In the genomic region with DNA sequence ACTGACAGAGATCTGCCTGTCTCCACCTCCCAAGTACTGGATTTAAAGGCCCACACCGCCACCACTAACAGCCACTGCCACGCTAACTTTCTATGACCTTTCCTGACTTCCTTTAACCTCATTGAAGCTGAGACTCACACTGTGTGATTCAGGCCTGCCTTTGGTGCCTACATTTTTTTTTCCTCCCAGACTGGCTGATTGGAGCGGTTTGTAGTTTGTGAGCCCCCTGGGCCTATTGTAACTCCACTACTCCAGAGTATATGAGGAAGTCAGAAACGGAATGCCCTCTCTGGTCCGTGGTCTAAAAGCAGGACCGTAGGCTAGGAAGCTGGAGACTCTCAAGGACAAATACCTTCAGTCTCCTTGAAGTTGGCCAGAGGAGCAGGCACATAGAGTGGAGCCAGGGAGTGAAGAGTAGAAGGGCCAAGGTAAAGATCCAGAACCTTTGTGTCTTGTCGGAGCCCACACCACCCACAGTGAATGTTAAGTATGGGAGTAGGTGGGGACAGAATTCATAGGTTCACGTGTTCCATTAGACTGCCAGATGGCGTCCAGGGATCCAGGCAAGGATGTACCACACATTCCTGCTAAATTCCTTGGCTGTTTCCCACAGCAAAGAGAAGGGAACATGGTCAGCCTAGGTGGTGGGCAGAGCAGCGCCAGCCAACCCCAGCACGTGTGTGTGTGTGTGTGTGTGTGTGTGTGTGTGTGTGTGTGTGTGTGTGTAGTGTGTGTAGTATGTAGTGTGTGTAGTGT, we compare ENCODE assay signal across 18 mouse cellular contexts. TPM values are rescaled to one million over a fixed set of nuclear protein-coding genes. Genes with fewer than 3 reads are reported as not detected.
DNase-seq lines count a peak whose midpoint lies in the region; ATAC-seq and TF ChIP-seq lines count a peak whose summit lies in the region.
"Had no signal": no experiment of that assay in that cellular context is flagged by ENCODE, and none has a peak within 500 bp of the region (broad histone marks: within the 10 kb centered on the region; RNA-seq: fewer than 3 reads in every experiment).

No protein-coding gene starts in this region.

- 62% methylated on average over 11 of the region's 11 CpGs for WGBS in heart, postnatal 0 days
- WGBS in heart, embryonic 11.5 days (ENCODE audit: insufficient replicate concordance) = 65% methylated on average over 11 of the region's 11 CpGs
- WGBS in lung, postnatal 0 days = 60% methylated on average over 11 of the region's 11 CpGs
- WGBS in stomach, embryonic 16.5 days = 76% methylated on average over 11 of the region's 11 CpGs
- WGBS in intestine, embryonic 15.5 days = 75% methylated on average over 11 of the region's 11 CpGs

- no peaks in the 10 kb centered on the region for H3K36me3 ChIP-seq in heart, postnatal 0 days (replicated peaks; ENCODE audit: control insufficient read depth, insufficient read depth, low read length)
- H3K36me3 ChIP-seq in heart, embryonic 11.5 days (ENCODE audit: control insufficient read depth, insufficient read depth, low read length) = no peaks in the 10 kb centered on the region
- no peaks in the 10 kb centered on the region for H3K36me3 ChIP-seq in lung, postnatal 0 days (ENCODE audit: insufficient read depth, low read length)
- no peaks in the 10 kb centered on the region for H3K36me3 ChIP-seq in stomach, embryonic 16.5 days (ENCODE audit: control insufficient read depth, insufficient read depth, low read length)
- no peaks in the 10 kb centered on the region for H3K36me3 ChIP-seq in intestine, embryonic 15.5 days
- H3K36me3 ChIP-seq: midbrain, embryonic 13.5 days had no signal

- peaks cover 6% of the 10 kb centered on the region for H3K4me1 ChIP-seq in heart, postnatal 0 days (ENCODE audit: control insufficient read depth, insufficient read depth)
- H3K4me1 ChIP-seq in heart, embryonic 11.5 days (ENCODE audit: control insufficient read depth, insufficient read depth, low read length) = peaks cover 19% of the 10 kb centered on the region
- H3K4me1 ChIP-seq in lung, postnatal 0 days (ENCODE audit: insufficient read depth, low read depth, low read length) = no peaks in the 10 kb centered on the region; the same call in 1 of the 2 replicates
- peaks cover 21% of the 10 kb centered on the region for H3K4me1 ChIP-seq in embryonic fibroblast, embryonic 13.5 days (ENCODE audit: control insufficient read depth, insufficient read depth, low read length)
- H3K4me1 ChIP-seq in stomach, embryonic 16.5 days (ENCODE audit: control insufficient read depth, insufficient read depth, low read length) = peaks cover 22% of the 10 kb centered on the region
- peaks cover 15% of the 10 kb centered on the region for H3K4me1 ChIP-seq in intestine, embryonic 15.5 days (replicated peaks)

- TF ChIP-seq POLR2A in embryonic fibroblast, embryonic 13.5 days (IDR thresholded peaks at IDR 0.05; ENCODE audit: low read depth, low read length) = no peak

- H3K9me3 ChIP-seq in heart, postnatal 0 days (replicated peaks; ENCODE audit: control insufficient read depth, low read length) = no peaks in the 10 kb centered on the region
- H3K9me3 ChIP-seq in heart, embryonic 11.5 days (replicated peaks; ENCODE audit: control insufficient read depth, low read length) = no peaks in the 10 kb centered on the region
- H3K9me3 ChIP-seq in lung, postnatal 0 days (ENCODE audit: low read length) = no peaks in the 10 kb centered on the region
- no peaks in the 10 kb centered on the region for H3K9me3 ChIP-seq in stomach, embryonic 16.5 days (replicated peaks; ENCODE audit: control insufficient read depth, low read length)
- no peaks in the 10 kb centered on the region for H3K9me3 ChIP-seq in intestine, embryonic 15.5 days
- H3K9me3 ChIP-seq: midbrain, embryonic 13.5 days had no signal

- TF ChIP-seq EP300 in heart, postnatal 0 days (IDR thresholded peaks at IDR 0.05; ENCODE audit: low read depth) = no peak
- no peak for TF ChIP-seq EP300 in lung, postnatal 0 days (IDR thresholded peaks at IDR 0.05)

- H3K9ac ChIP-seq in heart, postnatal 0 days (replicated peaks; ENCODE audit: low read depth, low read length) = no peak overlapping the region
- H3K9ac ChIP-seq in heart, embryonic 11.5 days (ENCODE audit: low read depth, low read length) = no peak overlapping the region
- H3K9ac ChIP-seq in lung, postnatal 0 days (replicated peaks; ENCODE audit: low read depth) = no peak overlapping the region
- no peak overlapping the region for H3K9ac ChIP-seq in stomach, embryonic 16.5 days (ENCODE audit: low read length)
- H3K9ac ChIP-seq in intestine, embryonic 15.5 days = no peak overlapping the region
- H3K9ac ChIP-seq: liver, embryonic 14.5 days; midbrain, embryonic 13.5 days had no signal

- no peak overlapping the region for H3K4me3 ChIP-seq in heart, postnatal 0 days (ENCODE audit: low read depth, low read length)
- no peak overlapping the region for H3K4me3 ChIP-seq in heart, embryonic 11.5 days (ENCODE audit: low read depth, low read length)
- H3K4me3 ChIP-seq in lung, postnatal 0 days (ENCODE audit: low read depth, low read length) = no peak overlapping the region
- no peak overlapping the region for H3K4me3 ChIP-seq in embryonic fibroblast, embryonic 13.5 days (ENCODE audit: insufficient read depth, low read length)
- no peak overlapping the region for H3K4me3 ChIP-seq in stomach, embryonic 16.5 days (replicated peaks; ENCODE audit: low read length)
- H3K4me3 ChIP-seq in intestine, embryonic 15.5 days (replicated peaks) = no peak overlapping the region
- H3K4me3 ChIP-seq: heart, adult 2 months; midbrain, embryonic 13.5 days had no signal

- H3K27ac ChIP-seq in heart, postnatal 0 days (ENCODE audit: low read depth) = no peak overlapping the region
- H3K27ac ChIP-seq in heart, embryonic 11.5 days (ENCODE audit: low read depth, low read length) = no peak overlapping the region
- H3K27ac ChIP-seq in lung, postnatal 0 days (ENCODE audit: low read length) = peak overlapping the region; percentile 26; the same call in 1 of the 2 replicates
- peak overlapping the region; percentile 19 for H3K27ac ChIP-seq in embryonic fibroblast, embryonic 13.5 days (ENCODE audit: insufficient read depth, low read length)
- H3K27ac ChIP-seq in stomach, embryonic 16.5 days (ENCODE audit: low read length) = peak overlapping the region; percentile 86
- no peak overlapping the region for H3K27ac ChIP-seq in intestine, embryonic 15.5 days
- H3K27ac ChIP-seq: heart, adult 2 months; liver, embryonic 14.5 days; midbrain, embryonic 13.5 days had no signal

- H3K4me2 ChIP-seq in heart, postnatal 0 days (ENCODE audit: low read depth, low read length) = no peak overlapping the region
- H3K4me2 ChIP-seq in heart, embryonic 11.5 days = no peak overlapping the region
- H3K4me2 ChIP-seq in lung, postnatal 0 days (replicated peaks; ENCODE audit: low read depth, low read length) = no peak overlapping the region
- H3K4me2 ChIP-seq in stomach, embryonic 16.5 days (ENCODE audit: low read depth, low read length) = no peak overlapping the region
- no peak overlapping the region for H3K4me2 ChIP-seq in intestine, embryonic 15.5 days (replicated peaks)
- H3K4me2 ChIP-seq: midbrain, embryonic 13.5 days had no signal

- no peak for DNase-seq in heart, postnatal 0 days (ENCODE audit: low spot score)
- DNase-seq in lung, postnatal 0 days (ENCODE audit: low spot score) = no peak
- no peak for DNase-seq in lung, postnatal 10 days
- no peak for DNase-seq in lung, postnatal 36 days
- DNase-seq: heart, adult 2 months; heart, postnatal 36 days; kidney, adult 11 months; kidney, postnatal 36 days; lung, postnatal 4 days; thymus, postnatal 36 days had no signal

- TF ChIP-seq CTCF in heart, postnatal 0 days (IDR thresholded peaks at IDR 0.05; ENCODE audit: low read depth) = no peak
- no peak for TF ChIP-seq CTCF in lung, postnatal 0 days (IDR thresholded peaks at IDR 0.05)
- TF ChIP-seq CTCF in embryonic fibroblast, embryonic 13.5 days (IDR thresholded peaks at IDR 0.05; ENCODE audit: borderline replicate concordance, insufficient read depth, low read length) = no peak

- peak; percentile 63 for ATAC-seq in heart, postnatal 0 days (ENCODE audit: insufficient read depth, low read depth)
- ATAC-seq in heart, embryonic 11.5 days (replicated peaks; ENCODE audit: insufficient number of reproducible peaks, low FRiP score, low TSS enrichment) = no peak
- peak; percentile 43 for ATAC-seq in lung, postnatal 0 days
- no peak for ATAC-seq in stomach, embryonic 16.5 days (ENCODE audit: insufficient read depth, low FRiP score)
- ATAC-seq in intestine, embryonic 15.5 days = no peak
- ATAC-seq: Patski had no signal

- 0 out of 2 replicates have a peak, but pooled peaks cover 6% of the 10 kb centered on the region for H3K27me3 ChIP-seq in heart, postnatal 0 days (ENCODE audit: control insufficient read depth, insufficient read depth, low read length)
- no peaks in the 10 kb centered on the region for H3K27me3 ChIP-seq in heart, embryonic 11.5 days (ENCODE audit: control insufficient read depth, insufficient read depth, low read length)
- H3K27me3 ChIP-seq in lung, postnatal 0 days (replicated peaks; ENCODE audit: insufficient read depth, low read length) = no peaks in the 10 kb centered on the region
- H3K27me3 ChIP-seq in stomach, embryonic 16.5 days (ENCODE audit: control insufficient read depth, insufficient read depth, low read length) = no peaks in the 10 kb centered on the region
- H3K27me3 ChIP-seq in intestine, embryonic 15.5 days (replicated peaks) = no peaks in the 10 kb centered on the region
- H3K27me3 ChIP-seq: CH12.LX; midbrain, embryonic 13.5 days; Patski had no signal

RNA-seq across cellular contexts. Expression of a gene that starts 51.2 kb away (rescaled TPM):
- total RNA-seq in heart, postnatal 0 days (2014; rRNA removed; ENCODE audit: low replicate concordance) = 11.4 and 12.1 TPM in 2 replicates
- 9.3 and 10.2 TPM in 2 replicates for polyA plus RNA-seq in heart, postnatal 0 days (2015; fragmentation: Nextera tagmentation; extraction: Ambion mirVana)
- polyA plus RNA-seq in heart, embryonic 11.5 days (2014; fragmentation: Nextera tagmentation; extraction: Ambion mirVana) = 26.5 and 31.1 TPM in 2 replicates
- polyA plus RNA-seq in lung, postnatal 0 days (2015; fragmentation: Nextera tagmentation; extraction: Ambion mirVana) = 16.5 and 20.2 TPM in 2 replicates
- 15.1 and 21.0 TPM in 2 replicates for polyA plus RNA-seq in embryonic fibroblast, embryonic 13.5 days (2011; ENCODE audit: insufficient read length, low read depth, missing spikeins)
- 7.4 and 8.8 TPM in 2 replicates for polyA plus RNA-seq in stomach, embryonic 16.5 days (2015; fragmentation: Nextera tagmentation; extraction: Ambion mirVana)
- polyA plus RNA-seq in intestine, embryonic 15.5 days (2015; fragmentation: Nextera tagmentation; extraction: Ambion mirVana) = 11.7 and 12.9 TPM in 2 replicates

Comparison
In these comparisons a context has a peak if more than half of its experiments do, and no peak if none do; other contexts are left out.
1. ATAC-seq: peak in heart, postnatal 0 days (single experiment) and lung, postnatal 0 days (single experiment); none in heart, embryonic 11.5 days (single experiment), stomach, embryonic 16.5 days (single experiment) and intestine, embryonic 15.5 days (single experiment).
2. H3K27ac ChIP-seq: peak in lung, postnatal 0 days (single experiment), embryonic fibroblast, embryonic 13.5 days (single experiment) and stomach, embryonic 16.5 days (single experiment); none in heart, postnatal 0 days (single experiment), heart, embryonic 11.5 days (single experiment) and intestine, embryonic 15.5 days (single experiment).